Mouse (Mus musculus) cerebellum, adult 2 months (tissue): ENCODE data around the gene Cldnd2. TPM values are rescaled to one million over a fixed set of nuclear protein-coding genes. Genes with fewer than 3 reads are reported as not detected.
A peak's percentile ranks its signal among the peaks of the same experiment; 100 is the strongest.

Experiments
- DNase-seq, 2 experiments: peaks; one replicate each; pipeline ENCODE4 v3.0.0; 2021
- H3K27ac ChIP-seq: fragments of 200-500 bp; 2 replicates; pipeline ENCODE4 v1.5.1; 2012; ENCODE audit warnings: low read length, control low read depth, inconsistent platforms; ENCODE audit not compliant: insufficient read depth
- H3K27me3 ChIP-seq: fragments of 200-500 bp; 2 replicates; pipeline ENCODE4 v1.6.1; 2012; ENCODE audit warnings: inconsistent platforms, mild to moderate bottlenecking, low read length, moderate library complexity; ENCODE audit not compliant: control insufficient read depth, insufficient read depth
- H3K4me1 ChIP-seq: fragments of 200-500 bp; 2 replicates; pipeline ENCODE4 v1.6.1; 2011; ENCODE audit warnings: low read length; ENCODE audit not compliant: control insufficient read depth, insufficient read depth
- H3K4me3 ChIP-seq: fragments of 200-500 bp; replicated peaks from 2 replicates; pipeline ENCODE3; 2011; ENCODE audit warnings: mild to moderate bottlenecking, low read depth, low read length, control low read depth; ENCODE audit not compliant: insufficient read depth
- CTCF ChIP-seq: fragments of 200-500 bp; IDR thresholded peaks from 2 replicates; pipeline ENCODE4 v1.5.1; 2011; ENCODE audit warnings: low read depth, mild to moderate bottlenecking, control low read depth, low read length, moderate library complexity, borderline replicate concordance; ENCODE audit not compliant: insufficient read depth
- POLR2A ChIP-seq: fragments of 200-500 bp; IDR thresholded peaks from 2 replicates; pipeline ENCODE4 v1.6.1; 2011; ENCODE audit warnings: low read length, control low read depth, borderline replicate concordance; ENCODE audit not compliant: insufficient read depth
- WGBS: fragments of 180-500 bp; shearing (Covaris S2); methylation state at CpG from one replicate; pipeline ENCODE4 v1.1.7; 2018; 5-methylcytosine and 5-hydroxymethylcytosine counted together
- polyA plus RNA-seq: library from polyadenylated mRNA; depleted of rRNA; stranded (reverse); fragments of >200 nt; gene quantifications from 2 replicates; pipeline ENCODE4 v1.2.3, GENCODE M21; 2012; rRNA removed

Cldnd2 gene
- polyA plus RNA-seq, 1 experiment = not detected

GRCm38 (mm10) chr7:43490182-43490584 lies 49.6 kb downstream of the Cldnd2 start:
- TF ChIP-seq CTCF = no peak
- TF ChIP-seq POLR2A = peak; percentile 53; the same call in 1 of the 2 replicates
- peak overlapping the region; percentile 93 for H3K4me3 ChIP-seq
- peak overlapping the region; percentile 92 for H3K27ac ChIP-seq
- DNase-seq = peak; percentile 88 to 91
- peaks cover 6% of the 10 kb centered on the region for H3K4me1 ChIP-seq
- 0% methylated on average over 12 of the region's 13 CpGs for WGBS
- no peaks in the 10 kb centered on the region for H3K27me3 ChIP-seq

DNA sequence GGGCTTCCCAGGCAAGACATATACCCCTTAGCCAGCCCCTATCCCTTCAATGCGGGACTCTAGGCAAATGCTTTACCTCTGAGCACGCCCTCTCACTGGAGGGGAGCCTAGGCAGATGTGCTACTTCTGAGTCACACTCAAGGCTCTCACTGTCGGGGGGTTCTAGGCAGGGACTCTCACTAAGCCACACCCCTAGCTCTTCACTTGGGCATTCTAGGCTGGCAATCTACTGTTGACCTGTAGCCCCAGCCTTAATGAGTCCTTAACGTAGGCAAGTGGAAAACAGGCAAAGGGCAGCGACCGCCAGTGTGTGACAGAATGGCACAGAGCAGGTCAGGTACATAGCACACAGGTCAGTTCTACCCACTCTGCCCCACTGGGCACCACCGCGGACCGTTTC lies 50.3 kb downstream of the Cldnd2 start:
- DNase-seq = no peak
- Histone ChIP-seq H3K4me1 (peaks cover 6% of the 10 kb centered on the region), H3K27ac (no peak overlapping the region), H3K4me3 (no peak overlapping the region), H3K27me3 (no peaks in the 10 kb centered on the region)
- WGBS = 72% methylated on average over 9 of the region's 9 CpGs
- TF ChIP-seq POLR2A = no peak
- no peak for TF ChIP-seq CTCF

Other genes starting within 250 kb of the Cldnd2 start
- 17.1 and 19.5 TPM in 2 replicates for gene Zfp715, start 127.5 kb upstream of the Cldnd2 start, polyA plus RNA-seq
- gene Siglecf, start 89.4 kb upstream of the Cldnd2 start, polyA plus RNA-seq = 0.14 and 0.31 TPM in 2 replicates
- 0.19 and 0.52 TPM in 2 replicates for gene Siglecg, start 32.6 kb upstream of the Cldnd2 start, polyA plus RNA-seq
- not detected in 2 replicates for gene Lim2, start 13.1 kb upstream of the Cldnd2 start, polyA plus RNA-seq
- 0.25 and 0.27 TPM in 2 replicates for gene Nkg7, start 3.7 kb upstream of the Cldnd2 start, polyA plus RNA-seq
- 102 and 105 TPM in 2 replicates for gene Etfb, start 3.3 kb downstream of the Cldnd2 start, polyA plus RNA-seq
- 0.14 and 0.88 TPM in 2 replicates for gene Gm45233, start 3.3 kb downstream of the Cldnd2 start, polyA plus RNA-seq
- 1.9 and 2.4 TPM in 2 replicates for gene Vsig10l, start 22.4 kb downstream of the Cldnd2 start, polyA plus RNA-seq
- 79.6 and 82.4 TPM in 2 replicates for gene Iglon5, start 49.3 kb downstream of the Cldnd2 start, polyA plus RNA-seq
- not detected in 2 replicates for gene 4931406B18Rik, start 65.2 kb downstream of the Cldnd2 start, polyA plus RNA-seq
- 1.9 and 2.4 TPM in 2 replicates for gene Cd33, start 103.6 kb downstream of the Cldnd2 start, polyA plus RNA-seq
- 10.3 and 10.9 TPM in 2 replicates for gene Zfp658, start 121.5 kb downstream of the Cldnd2 start, polyA plus RNA-seq
- gene Zfp719, start 138.8 kb downstream of the Cldnd2 start, polyA plus RNA-seq = 11.6 and 13.2 TPM in 2 replicates
- 0.05 and 0.10 TPM in 2 replicates for gene Zfp819, start 166.4 kb downstream of the Cldnd2 start, polyA plus RNA-seq
- gene Ceacam18, start 193.9 kb downstream of the Cldnd2 start, polyA plus RNA-seq = 0.13 TPM in 1 of 2 replicates, not detected in the other
- gene Siglece, start 219.4 kb downstream of the Cldnd2 start, polyA plus RNA-seq = 0.44 and 0.54 TPM in 2 replicates
- 9.2 and 10.0 TPM in 2 replicates for gene Ctu1, start 231.2 kb downstream of the Cldnd2 start, polyA plus RNA-seq
- not detected in 2 replicates for gene Klk14, start 249.6 kb downstream of the Cldnd2 start, polyA plus RNA-seq